Mouse (Mus musculus) heart, embryonic 11.5 days (tissue): ENCODE data around the gene Mgll. TPM values are rescaled to one million over a fixed set of nuclear protein-coding genes. Genes with fewer than 3 reads are reported as not detected.

ENCODE experiments used
- ATAC-seq: fragments of 200-750 bp; cut with Nextera tagmentation; replicated peaks from 2 replicates; pipeline ENCODE4 v1.8.0; 2017; ENCODE audit warnings: moderate library complexity; ENCODE audit not compliant: insufficient number of reproducible peaks, low FRiP score, low TSS enrichment
- H3K27ac ChIP-seq: fragments of 300-500 bp; sonication (generic); 2 replicates; pipeline ENCODE4 v1.5.1; 2014; ENCODE audit warnings: mild to moderate bottlenecking, low read depth, low read length
- H3K27me3 ChIP-seq: fragments of 300-500 bp; sonication (generic); 2 replicates; pipeline ENCODE4 v1.6.1; 2014; ENCODE audit warnings: mild to moderate bottlenecking, low read length, mixed read lengths; ENCODE audit not compliant: control insufficient read depth, insufficient read depth
- H3K36me3 ChIP-seq: fragments of 300-500 bp; sonication (generic); 2 replicates; pipeline ENCODE4 v1.6.1; 2014; ENCODE audit warnings: mild to moderate bottlenecking, low read length, moderate library complexity, mixed read lengths; ENCODE audit not compliant: control insufficient read depth, insufficient read depth
- H3K4me1 ChIP-seq: fragments of 300-500 bp; sonication (generic); 2 replicates; pipeline ENCODE4 v1.6.1; 2014; ENCODE audit warnings: low read length; ENCODE audit not compliant: control insufficient read depth, insufficient read depth
- H3K4me2 ChIP-seq: fragments of 300-500 bp; sonication (generic); 2 replicates; pipeline ENCODE4 v1.6.1; 2014; ENCODE audit warnings: mild to moderate bottlenecking, moderate library complexity
- H3K4me3 ChIP-seq: fragments of 300-500 bp; sonication (generic); 2 replicates; pipeline ENCODE4 v1.5.1; 2014; ENCODE audit warnings: low read depth, low read length
- H3K9ac ChIP-seq: fragments of 300-500 bp; sonication (generic); 2 replicates; pipeline ENCODE4 v1.6.1; 2014; ENCODE audit warnings: mild to moderate bottlenecking, low read depth, low read length, moderate library complexity
- H3K9me3 ChIP-seq: fragments of 300-500 bp; sonication (generic); replicated peaks from 2 replicates; pipeline ENCODE4 v1.6.1; 2016; ENCODE audit warnings: low read length; ENCODE audit not compliant: control insufficient read depth
- WGBS: fragments of 180-500 bp; shearing (Covaris S2); extraction: QIAGEN DNeasy Blood & Tissue Kit; methylation state at CpG from one replicate; pipeline ENCODE4 v1.1.7; 2014; ENCODE audit not compliant: insufficient replicate concordance; 5-methylcytosine and 5-hydroxymethylcytosine counted together
- polyA plus RNA-seq: library from polyadenylated mRNA; unstranded; fragments of >200 nt; fragmentation: Nextera tagmentation; extraction: Ambion mirVana; gene quantifications from 2 replicates; pipeline ENCODE4 v1.2.1, GENCODE M21; 2014

The Mgll gene
- polyA plus RNA-seq, 1 experiment from 2014 or later: 8.6 TPM

- WGBS: 61% methylated on average over 7 of the region's 7 CpGs
- no peak for ATAC-seq
- no peaks in the 10 kb centered on the region for H3K36me3 ChIP-seq
- H3K9me3 ChIP-seq: no peaks in the 10 kb centered on the region
- H3K9ac ChIP-seq: no peak overlapping the region
- H3K27me3 ChIP-seq: peaks cover 10% of the 10 kb centered on the region; the same call in 1 of the 2 replicates
- H3K4me1 ChIP-seq: no peaks in the 10 kb centered on the region; the same call in 1 of the 2 replicates
- H3K4me3 ChIP-seq: no peak overlapping the region
- no peak overlapping the region for H3K27ac ChIP-seq
- H3K4me2 ChIP-seq: no peak overlapping the region
Measured at GRCm38 (mm10) chr6:88725590-88725989, 1.4 kb downstream of the Mgll start.

GRCm38 (mm10) chr6:88726252-88727211 lies 2.3 kb downstream of the Mgll start:
- Histone ChIP-seq H3K4me3 (no peak overlapping the region), H3K9ac (no peak overlapping the region), H3K27me3 (peaks cover 10% of the 10 kb centered on the region; the same call in 1 of the 2 replicates), H3K9me3 (no peaks in the 10 kb centered on the region), H3K36me3 (no peaks in the 10 kb centered on the region), H3K27ac (no peak overlapping the region), H3K4me1 (no peaks in the 10 kb centered on the region; the same call in 1 of the 2 replicates), H3K4me2 (no peak overlapping the region)
- ATAC-seq: no peak
- 68% methylated on average over 9 of the region's 9 CpGs for WGBS

GRCm38 (mm10) chr6:88727490-88727889 lies 3.3 kb downstream of the Mgll start:
- no peak for ATAC-seq
- 80% methylated on average over 5 of the region's 5 CpGs for WGBS
- Histone ChIP-seq H3K4me1 (no peaks in the 10 kb centered on the region; the same call in 1 of the 2 replicates), H3K36me3 (no peaks in the 10 kb centered on the region), H3K4me3 (no peak overlapping the region), H3K9me3 (no peaks in the 10 kb centered on the region), H3K4me2 (no peak overlapping the region), H3K9ac (no peak overlapping the region), H3K27me3 (peaks cover 10% of the 10 kb centered on the region), H3K27ac (no peak overlapping the region)

- H3K9me3 ChIP-seq: no peaks in the 10 kb centered on the region
- no peak for ATAC-seq
- no peak overlapping the region for H3K27ac ChIP-seq
- 75% methylated on average over 7 of the region's 7 CpGs for WGBS
- no peak overlapping the region for H3K4me3 ChIP-seq
- H3K4me1 ChIP-seq: no peaks in the 10 kb centered on the region; the same call in 1 of the 2 replicates
- peaks cover 10% of the 10 kb centered on the region for H3K27me3 ChIP-seq
- no peak overlapping the region for H3K9ac ChIP-seq
- no peak overlapping the region for H3K4me2 ChIP-seq
- H3K36me3 ChIP-seq: no peaks in the 10 kb centered on the region
Measured at GRCm38 (mm10) chr6:88728054-88728453, 3.8 kb downstream of the Mgll start.

- H3K27ac ChIP-seq: no peak overlapping the region
- no peak for ATAC-seq
- no peak overlapping the region for H3K4me2 ChIP-seq
- no peaks in the 10 kb centered on the region for H3K9me3 ChIP-seq
- WGBS: 86% methylated on average over 5 of the region's 5 CpGs
- H3K4me1 ChIP-seq: no peaks in the 10 kb centered on the region; the same call in 1 of the 2 replicates
- no peaks in the 10 kb centered on the region for H3K36me3 ChIP-seq
- H3K4me3 ChIP-seq: no peak overlapping the region
- H3K27me3 ChIP-seq: peaks cover 10% of the 10 kb centered on the region
- H3K9ac ChIP-seq: no peak overlapping the region
Measured at GRCm38 (mm10) chr6:88728515-88728914, 4.3 kb downstream of the Mgll start.

GRCm38 (mm10) chr6:88731211-88731751 lies 7.1 kb downstream of the Mgll start:
- Histone ChIP-seq H3K4me1 (no peaks in the 10 kb centered on the region), H3K27ac (no peak overlapping the region), H3K9me3 (no peaks in the 10 kb centered on the region), H3K4me3 (no peak overlapping the region), H3K9ac (no peak overlapping the region), H3K36me3 (no peaks in the 10 kb centered on the region), H3K27me3 (peaks cover 5% of the 10 kb centered on the region), H3K4me2 (no peak overlapping the region)
- WGBS: 68% methylated on average over 11 of the region's 11 CpGs
- ATAC-seq: no peak

- Histone ChIP-seq H3K4me1 (no peaks in the 10 kb centered on the region), H3K9ac (no peak overlapping the region), H3K9me3 (no peaks in the 10 kb centered on the region), H3K4me2 (no peak overlapping the region), H3K27ac (no peak overlapping the region), H3K36me3 (no peaks in the 10 kb centered on the region), H3K4me3 (no peak overlapping the region), H3K27me3 (peaks cover under 1% of the 10 kb centered on the region)
- WGBS: 73% methylated on average over 3 of the region's 3 CpGs
- no peak for ATAC-seq
Measured at GRCm38 (mm10) chr6:88731991-88732390, 7.8 kb downstream of the Mgll start.

- H3K9me3 ChIP-seq: no peaks in the 10 kb centered on the region
- no peaks in the 10 kb centered on the region for H3K4me1 ChIP-seq
- H3K27me3 ChIP-seq: no peaks in the 10 kb centered on the region; the same call in 1 of the 2 replicates
- H3K9ac ChIP-seq: no peak overlapping the region
- H3K4me2 ChIP-seq: no peak overlapping the region
- H3K36me3 ChIP-seq: no peaks in the 10 kb centered on the region
- WGBS: 62% methylated on average over 17 of the region's 17 CpGs
- no peak overlapping the region for H3K27ac ChIP-seq
- no peak overlapping the region for H3K4me3 ChIP-seq
- no peak for ATAC-seq
Measured at GRCm38 (mm10) chr6:88732643-88733613, 8.7 kb downstream of the Mgll start.
